Mouse (Mus musculus): ENCODE measurements at regions not wholly inside any gene's neighbourhood (a gene's known extent, or its start where the extent isn't known, plus 50 kb on each side); places are given as distances from the start of the nearest gene placed in this dataset.
A peak's percentile ranks its signal among the peaks of the same experiment; 100 is the strongest.

- no peak for DNase-seq
These were observed 1211.1 kb upstream of the Pcdh17 start for GRCm38 (mm10) chr14:83232262-83232661.

- DNase-seq = peak; percentile 9
These were observed 1196.5 kb upstream of the Pcdh17 start for GRCm38 (mm10) chr14:83246891-83247290.

- no peak for DNase-seq
These were observed 1196.0 kb upstream of the Pcdh17 start for GRCm38 (mm10) chr14:83247405-83247804.

- DNase-seq = no peak
These were observed 1190.4 kb upstream of the Pcdh17 start for GRCm38 (mm10) chr14:83252922-83253321.

- DNase-seq = no peak
These were observed 1140.8 kb upstream of the Pcdh17 start for GRCm38 (mm10) chr14:83302599-83302998.

GRCm38 (mm10) chr14:83320773-83321172 is 1122.6 kb upstream of the Pcdh17 start:
- DNase-seq = no peak

- no peak for DNase-seq
These were observed 1080.2 kb upstream of the Pcdh17 start for GRCm38 (mm10) chr14:83363153-83363552.
